Mouse (Mus musculus) cerebellum, adult 2 months (tissue): ENCODE measurements around the gene Polr3b.

Source experiments
- CTCF ChIP-seq: fragments of 200-500 bp; IDR thresholded peaks from 2 replicates; pipeline ENCODE4 v1.5.1; 2011; ENCODE audit warnings: low read depth, mild to moderate bottlenecking, control low read depth, low read length, moderate library complexity, borderline replicate concordance; ENCODE audit not compliant: insufficient read depth
- POLR2A ChIP-seq: fragments of 200-500 bp; IDR thresholded peaks from 2 replicates; pipeline ENCODE4 v1.6.1; 2011; ENCODE audit warnings: low read length, control low read depth, borderline replicate concordance; ENCODE audit not compliant: insufficient read depth

GRCm38 (mm10) chr10:84754851-84755785 lies 133.0 kb downstream of the Polr3b start:
- TF ChIP-seq POLR2A (no peak), CTCF (no peak)
